Mouse (Mus musculus): ENCODE measurements at regions not wholly inside any gene's neighbourhood (a gene's known extent, or its start where the extent isn't known, plus 50 kb on each side); places are given as distances from the start of the nearest gene placed in this dataset.
A peak's percentile ranks its signal among the peaks of the same experiment; 100 is the strongest.

- TF ChIP-seq HCFC1 (IDR thresholded peaks at IDR 0.05; ENCODE audit: borderline replicate concordance, insufficient read depth, low read length) (no peak), ZC3H11A (IDR thresholded peaks at IDR 0.05; ENCODE audit: borderline replicate concordance, low read depth, low read length) (peak; percentile 19; the same call in 1 of the 2 replicates), ZNF384 (IDR thresholded peaks at IDR 0.05; ENCODE audit: low read depth, low read length) (no peak)
Observed at GRCm38 (mm10) chr9:97295770-97296169, 74.0 kb downstream of the Trim42 start.
